Mouse (Mus musculus) midbrain, embryonic 14.5 days (tissue): Measurements from ENCODE around the gene Acadsb. TPM values are rescaled to one million over a fixed set of nuclear protein-coding genes. Genes with fewer than 3 reads are reported as not detected.

Source experiments
- ATAC-seq: fragments of 200-750 bp; cut with Nextera tagmentation; 2 replicates; pipeline ENCODE4 v1.8.0; 2017; ENCODE audit warnings: moderate number of reproducible peaks, moderate library complexity; ENCODE audit not compliant: low FRiP score, low TSS enrichment
- DNase-seq: peaks from one replicate; pipeline ENCODE4 v3.0.0-alpha.2; 2015
- H3K27ac ChIP-seq: fragments of 300-500 bp; sonication (generic); replicated peaks from 2 replicates; pipeline ENCODE4 v1.5.1; 2014; ENCODE audit warnings: mild to moderate bottlenecking, low read depth, low read length, moderate library complexity
- H3K27me3 ChIP-seq: fragments of 300-500 bp; sonication (generic); 2 replicates; pipeline ENCODE4 v1.6.1; 2014; ENCODE audit warnings: low read length, control low read depth, mixed read lengths; ENCODE audit not compliant: control insufficient read depth, insufficient read depth
- H3K36me3 ChIP-seq: fragments of 300-500 bp; sonication (generic); 2 replicates; pipeline ENCODE4 v1.6.1; 2014; ENCODE audit warnings: low read length, control low read depth; ENCODE audit not compliant: control insufficient read depth, insufficient read depth
- H3K4me1 ChIP-seq: fragments of 300-500 bp; sonication (generic); 2 replicates; pipeline ENCODE4 v1.6.1; 2014; ENCODE audit warnings: mild to moderate bottlenecking, antibody characterized with exemption, low read length, control low read depth; ENCODE audit not compliant: control insufficient read depth, insufficient read depth
- H3K4me2 ChIP-seq: fragments of 300-500 bp; sonication (generic); 2 replicates; pipeline ENCODE4 v1.6.1; 2014; ENCODE audit warnings: mild to moderate bottlenecking, low read length, moderate library complexity
- H3K4me3 ChIP-seq: fragments of 300-500 bp; sonication (generic); replicated peaks from 2 replicates; pipeline ENCODE4 v1.5.1; 2014; ENCODE audit warnings: low read depth, low read length
- H3K9ac ChIP-seq: fragments of 300-500 bp; sonication (generic); replicated peaks from 2 replicates; pipeline ENCODE4 v1.6.1; 2014; ENCODE audit warnings: mild to moderate bottlenecking, low read length, moderate library complexity
- H3K9me3 ChIP-seq: fragments of 300-500 bp; sonication (generic); 2 replicates; pipeline ENCODE4 v1.6.1; 2016; ENCODE audit warnings: low read length, control low read depth, mixed read lengths; ENCODE audit not compliant: control insufficient read depth
- WGBS: fragments of 180-500 bp; shearing (Covaris S2); extraction: QIAGEN DNeasy Blood & Tissue Kit; methylation state at CpG from one replicate; pipeline ENCODE4 v1.1.7; 2014; 5-methylcytosine and 5-hydroxymethylcytosine counted together
- polyA plus RNA-seq: library from polyadenylated mRNA; unstranded; fragments of >200 nt; fragmentation: Nextera tagmentation; extraction: Ambion mirVana; gene quantifications from 2 replicates; pipeline ENCODE4 v1.2.1, GENCODE M21; 2014

The Acadsb gene
- 99.3 and 125 TPM in 2 replicates for polyA plus RNA-seq

DNA sequence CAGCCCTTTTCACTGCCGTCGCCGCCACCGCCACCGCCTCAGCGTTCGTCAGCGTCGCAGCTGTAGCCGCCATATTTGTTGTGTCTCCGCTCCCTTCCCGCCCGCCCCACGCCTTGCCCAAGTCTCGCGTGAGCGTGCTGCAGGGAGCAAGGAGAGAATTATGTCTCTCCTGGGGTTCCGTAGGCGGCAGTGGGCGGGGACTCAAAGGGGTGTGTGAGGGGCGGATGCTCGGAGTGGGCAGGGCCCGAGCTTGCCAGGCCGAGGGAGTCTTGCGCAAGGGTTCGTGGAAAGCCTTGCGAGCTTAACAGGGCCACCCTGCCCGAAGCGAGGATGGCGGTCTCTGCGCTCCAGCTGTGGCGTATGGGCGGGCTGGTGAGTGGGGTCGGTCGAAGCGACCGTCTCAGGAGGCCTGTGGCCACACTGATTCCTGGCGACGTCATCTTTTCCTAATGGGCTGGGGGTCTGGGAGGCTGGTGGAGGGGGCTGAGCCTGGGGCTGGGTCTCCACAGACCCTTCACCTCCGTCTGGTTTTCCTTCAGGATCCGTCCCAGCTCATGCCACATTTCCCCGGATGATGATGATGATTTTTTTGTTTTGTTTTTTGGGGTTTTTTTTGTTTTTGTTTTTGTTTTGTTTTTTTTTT lies at the start of gene Acadsb, which contains the start of gene Ikzf5:
TSS of gene Acadsb (plus strand) at position 186 of the 643 bp plus-strand sequence.
TSS of gene Ikzf5 (minus strand) at position 106 of the 643 bp plus-strand sequence.
- no peaks in the 10 kb centered on the region for H3K27me3 ChIP-seq
- no peaks in the 10 kb centered on the region for H3K36me3 ChIP-seq
- no peaks in the 10 kb centered on the region for H3K9me3 ChIP-seq
- H3K4me3 ChIP-seq: peak within 1 kb of the TSS; percentile 94
- peak within 1 kb of the TSS; percentile 94 for H3K9ac ChIP-seq
- H3K4me2 ChIP-seq: peak within 1 kb of the TSS; percentile 87
- ATAC-seq (peak; percentile 97), DNase-seq (peak; percentile 98)
- under 1% methylated on average over 42 of the region's 42 CpGs for WGBS
- H3K27ac ChIP-seq: peak within 1 kb of the TSS; percentile 86
- peaks cover 21% of the 10 kb centered on the region for H3K4me1 ChIP-seq

DNA sequence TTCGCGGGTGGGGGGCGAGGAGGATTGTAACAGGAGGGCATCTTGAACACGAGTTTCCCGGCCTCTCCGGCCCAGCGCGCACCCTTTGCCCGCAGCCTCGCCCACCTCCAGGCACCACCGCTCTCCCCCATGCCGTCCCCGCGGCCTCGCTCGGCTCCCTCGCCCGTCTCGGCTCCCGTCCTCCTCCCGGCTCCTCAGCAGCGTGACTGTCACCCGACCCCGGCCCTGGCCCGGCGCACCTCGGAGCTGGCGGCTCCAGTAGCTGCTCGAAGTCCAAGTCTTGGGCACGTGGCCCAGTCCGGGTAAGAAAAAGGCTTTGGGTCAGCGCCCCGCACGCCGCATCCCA lies 48.2 kb upstream of the Acadsb start:
- under 1% methylated on average over 35 of the region's 35 CpGs for WGBS
- peak overlapping the region; percentile 81 for H3K9ac ChIP-seq
- DNase-seq (no peak), ATAC-seq (peak; percentile 84)
- H3K9me3 ChIP-seq: no peaks in the 10 kb centered on the region
- peaks cover 14% of the 10 kb centered on the region for H3K4me1 ChIP-seq
- peak overlapping the region; percentile 89 for H3K4me2 ChIP-seq
- H3K4me3 ChIP-seq: peak overlapping the region; percentile 82
- peak overlapping the region; percentile 86 for H3K27ac ChIP-seq
- H3K36me3 ChIP-seq: peaks cover 20% of the 10 kb centered on the region
- no peaks in the 10 kb centered on the region for H3K27me3 ChIP-seq

DNA sequence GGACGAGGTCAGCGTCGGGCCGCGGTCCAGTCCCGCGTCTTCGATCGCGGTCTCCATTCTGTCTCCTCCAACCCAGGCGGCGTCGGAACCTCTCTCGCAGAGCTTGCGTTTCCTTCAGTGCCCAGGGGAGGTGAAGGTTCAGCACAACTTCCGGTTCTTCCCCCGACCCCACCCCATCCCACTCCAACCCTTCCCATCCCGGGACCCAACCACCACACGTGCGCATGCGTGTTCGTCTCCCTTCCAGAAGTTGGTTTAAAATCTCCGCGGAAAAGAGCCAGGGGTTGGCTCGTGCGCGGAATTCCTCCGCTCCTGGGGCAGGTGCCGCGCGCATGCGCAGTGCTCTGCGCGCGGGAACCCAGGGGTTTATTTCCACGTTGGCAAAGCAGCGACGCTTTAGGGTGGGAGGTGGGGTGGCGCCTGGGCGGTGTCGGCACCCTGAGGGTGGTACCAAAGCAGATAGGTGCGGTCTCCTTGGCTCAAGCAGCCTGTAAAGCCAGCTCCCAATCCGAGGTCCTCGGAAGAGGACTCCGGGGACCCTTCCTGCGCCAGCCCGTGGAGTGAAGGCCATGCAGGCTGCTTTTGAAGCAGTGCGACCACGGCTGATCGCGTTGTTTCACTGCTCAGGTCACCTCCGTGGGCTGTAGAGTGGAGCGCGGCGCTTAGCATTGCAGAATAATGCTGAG lies 47.6 kb upstream of the Acadsb start, which contains the start of gene 2310057M21Rik:
TSS of gene 2310057M21Rik (minus strand) at position 145 of the 686 bp plus-strand sequence.
- DNase-seq: peak; percentile 99
- Histone ChIP-seq H3K36me3 (peaks cover 15% of the 10 kb centered on the region), H3K4me1 (peaks cover 14% of the 10 kb centered on the region), H3K9ac (peak within 1 kb of the TSS; percentile 81), H3K27ac (peak within 1 kb of the TSS; percentile 86), H3K4me2 (peak within 1 kb of the TSS; percentile 89), H3K4me3 (peak within 1 kb of the TSS; percentile 82), H3K9me3 (no peaks in the 10 kb centered on the region), H3K27me3 (no peaks in the 10 kb centered on the region)
- under 1% methylated on average over 55 of the region's 55 CpGs for WGBS
- ATAC-seq: peak; percentile 96

DNA sequence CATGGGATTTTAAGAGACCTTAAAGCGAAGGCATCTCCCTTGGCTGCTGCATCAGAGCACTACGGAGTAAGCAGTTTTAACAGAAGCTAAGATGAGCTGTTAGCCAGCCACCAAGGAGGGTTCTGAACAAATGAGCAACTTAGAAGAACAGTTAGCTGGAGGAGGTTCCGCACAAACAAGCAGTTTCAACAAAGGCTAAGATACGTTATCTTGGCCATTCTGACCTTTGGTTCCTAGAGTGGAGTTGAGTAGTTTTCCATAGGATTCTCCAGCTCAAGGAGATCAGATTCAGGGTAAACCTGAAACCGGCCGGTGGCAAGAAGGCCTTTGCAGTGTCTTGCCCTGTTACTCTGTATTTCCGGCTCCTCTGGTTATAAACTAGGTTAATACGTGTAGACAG lies 46.3 kb upstream of the Acadsb start:
- no peaks in the 10 kb centered on the region for H3K27me3 ChIP-seq
- peaks cover 14% of the 10 kb centered on the region for H3K4me1 ChIP-seq
- no peaks in the 10 kb centered on the region for H3K9me3 ChIP-seq
- no peak for DNase-seq
- no peak overlapping the region for H3K27ac ChIP-seq
- WGBS: 95% methylated on average over 8 of the region's 8 CpGs
- H3K9ac ChIP-seq: no peak overlapping the region
- H3K4me2 ChIP-seq: no peak overlapping the region
- H3K36me3 ChIP-seq: peaks cover 2% of the 10 kb centered on the region; the same call in 1 of the 2 replicates
- H3K4me3 ChIP-seq: no peak overlapping the region
- ATAC-seq: no peak

DNA sequence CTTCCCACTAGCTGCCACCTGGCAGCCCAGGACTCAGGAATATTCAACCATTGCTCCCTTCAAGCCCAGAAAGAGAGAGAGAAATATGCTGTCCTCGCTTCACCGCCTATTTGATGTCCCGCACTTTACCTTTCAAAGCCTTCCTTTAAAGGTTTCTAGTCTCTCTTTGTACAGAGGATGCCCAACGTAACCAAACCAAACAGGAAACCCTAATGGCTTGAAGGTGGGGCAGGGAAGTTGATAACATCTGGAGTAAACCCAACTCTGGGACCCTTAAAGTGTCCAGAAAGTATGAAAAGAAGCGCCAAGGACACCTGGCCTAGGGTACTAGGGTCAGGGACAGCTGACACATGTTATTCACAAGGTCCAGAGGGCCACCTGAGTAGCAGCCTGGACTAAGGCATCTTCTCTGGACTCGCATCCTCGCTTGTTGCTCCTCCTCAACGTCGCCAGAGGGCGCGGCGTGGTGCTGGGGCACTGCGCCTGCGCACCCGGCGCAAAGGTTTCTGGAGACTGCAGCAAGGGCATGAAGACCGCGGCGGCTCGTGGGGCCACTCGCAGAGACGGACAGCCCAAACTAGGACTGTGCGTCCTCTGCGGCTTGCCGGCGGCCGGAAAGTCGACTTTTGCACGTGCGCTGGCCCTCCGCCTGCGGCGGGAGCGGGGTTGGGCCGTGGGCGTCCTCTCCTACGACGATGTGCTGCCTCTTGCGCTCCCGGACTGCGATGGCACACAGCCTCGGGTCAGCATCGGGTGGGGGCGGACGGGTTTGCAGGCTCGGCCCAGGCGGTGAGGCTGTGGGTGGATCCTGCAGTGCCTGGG lies 39.5 kb upstream of the Acadsb start, which contains the start of gene Pstk:
TSS of gene Pstk (plus strand) at position 494 of the 822 bp plus-strand sequence.
- Histone ChIP-seq H3K4me3 (peak within 1 kb of the TSS; percentile 77), H3K27ac (peak within 1 kb of the TSS; percentile 92), H3K9ac (peak within 1 kb of the TSS; percentile 94), H3K27me3 (no peaks in the 10 kb centered on the region), H3K4me2 (peak within 1 kb of the TSS; percentile 75), H3K9me3 (no peaks in the 10 kb centered on the region), H3K4me1 (peaks cover 5% of the 10 kb centered on the region; the same call in 1 of the 2 replicates), H3K36me3 (peaks cover 6% of the 10 kb centered on the region; the same call in 1 of the 2 replicates)
- DNase-seq: peak; percentile 95
- peak; percentile 90 for ATAC-seq
- WGBS: 4% methylated on average over 47 of the region's 47 CpGs

DNA sequence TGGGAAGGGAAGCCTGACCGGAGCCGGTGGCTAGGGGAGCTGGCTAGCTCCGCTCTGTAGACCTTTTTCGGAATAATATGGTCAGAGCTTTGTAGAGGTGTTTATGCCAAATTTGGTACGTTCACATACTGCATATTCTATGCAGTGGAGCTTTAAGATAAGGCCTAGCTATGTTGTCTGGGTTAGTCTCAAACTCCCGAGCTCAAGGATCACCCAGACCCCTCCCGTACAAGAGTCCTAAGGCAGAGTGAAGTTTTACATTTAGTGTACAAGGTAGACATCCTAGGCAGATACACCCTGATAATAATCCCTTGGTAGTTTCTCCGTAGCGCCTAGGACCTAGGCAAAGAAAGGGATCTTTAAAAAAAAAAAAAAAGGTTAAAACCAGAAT lies 38.9 kb upstream of the Acadsb start:
- Histone ChIP-seq H3K36me3 (peaks cover 6% of the 10 kb centered on the region; the same call in 1 of the 2 replicates), H3K27ac (peak overlapping the region; percentile 92), H3K27me3 (no peaks in the 10 kb centered on the region), H3K9me3 (no peaks in the 10 kb centered on the region), H3K4me2 (peak overlapping the region; percentile 75), H3K4me1 (peaks cover 5% of the 10 kb centered on the region; the same call in 1 of the 2 replicates), H3K9ac (peak overlapping the region; percentile 94), H3K4me3 (peak overlapping the region; percentile 77)
- DNase-seq: no peak
- WGBS: 9% methylated on average over 9 of the region's 9 CpGs
- peak; percentile 8; the same call in 1 of the 2 replicates for ATAC-seq

- ATAC-seq (no peak), DNase-seq (peak; percentile 22)
- peak overlapping the region; percentile 77 for H3K4me3 ChIP-seq
- H3K27ac ChIP-seq: no peak overlapping the region
- 75% methylated on average over 9 of the region's 9 CpGs for WGBS
- H3K9ac ChIP-seq: peak overlapping the region; percentile 94; the same call in 1 of the 2 replicates
- peaks cover 5% of the 10 kb centered on the region; the same call in 1 of the 2 replicates for H3K4me1 ChIP-seq
- peak overlapping the region; percentile 75 for H3K4me2 ChIP-seq
- H3K27me3 ChIP-seq: no peaks in the 10 kb centered on the region
- no peaks in the 10 kb centered on the region for H3K9me3 ChIP-seq
- peaks cover 6% of the 10 kb centered on the region; the same call in 1 of the 2 replicates for H3K36me3 ChIP-seq
Observed at GRCm38 (mm10) chr7:131371880-131372651, 38.3 kb upstream of the Acadsb start.
